Mouse (Mus musculus) CH12.LX (cell line): ENCODE measurements around the gene Gabarapl2. TPM values are rescaled to one million over a fixed set of nuclear protein-coding genes. Genes with fewer than 3 reads are reported as not detected.

Source experiments
- DNase-seq: peaks from one replicate; pipeline ENCODE4 v3.0.0-alpha.2; 2013; ENCODE audit errors: extremely low read depth
- H3K27ac ChIP-seq: 2 replicates; pipeline ENCODE4 v1.5.1; 2012; ENCODE audit warnings: low read depth, mild to moderate bottlenecking, control low read depth, moderate library complexity; ENCODE audit not compliant: insufficient read depth
- H3K27me3 ChIP-seq: replicated peaks from 2 replicates; pipeline ENCODE3; 2012; ENCODE audit warnings: inconsistent platforms
- H3K36me3 ChIP-seq, 2 experiments: replicated peaks in 1 of 2; 2 replicates each; pipeline versions ENCODE3 to v1.6.1; 2012; ENCODE audit warnings: inconsistent platforms in 1 of 2, low read length in 1 of 2, mild to moderate bottlenecking in 1 of 2, mixed read lengths in 1 of 2, moderate library complexity in 1 of 2; ENCODE audit not compliant: control insufficient read depth in 1 of 2, insufficient read depth in 1 of 2
- H3K4me1 ChIP-seq, 2 experiments: 2 replicates each; pipeline ENCODE4 v1.6.1; 2012; ENCODE audit warnings: inconsistent platforms in 1 of 2, moderate library complexity in 1 of 2; ENCODE audit not compliant: insufficient read depth in 2 of 2, control insufficient read depth in 1 of 2
- H3K4me2 ChIP-seq: 2 replicates; pipeline ENCODE4 v1.6.1; 2012; ENCODE audit warnings: low read depth, mild to moderate bottlenecking, control low read depth; ENCODE audit not compliant: poor library complexity, insufficient read depth, severe bottlenecking
- H3K4me3 ChIP-seq, 3 experiments: fragments of 150-350 bp in 1 of 3; sonication (generic) in 1 of 3; replicated peaks in 1 of 3; 2 replicates each; pipeline versions ENCODE3 to v1.5.1; 2011 to 2012; ENCODE audit warnings: low read depth in 2 of 3, low read length in 2 of 3, mild to moderate bottlenecking in 2 of 3, moderate library complexity in 2 of 3, control low read depth in 1 of 3, improper control_type of control experiment in 1 of 3, inconsistent platforms in 1 of 3, mixed read lengths in 1 of 3; ENCODE audit not compliant: poor library complexity in 1 of 3
- H3K79me2 ChIP-seq: replicated peaks from 2 replicates; pipeline ENCODE4 v1.6.1; 2012; ENCODE audit warnings: mild to moderate bottlenecking, moderate library complexity; ENCODE audit not compliant: control insufficient read depth, poor library complexity, insufficient read depth, severe bottlenecking; ENCODE audit errors: extremely low read depth
- H3K9ac ChIP-seq: 2 replicates; pipeline ENCODE4 v1.6.1; 2012; ENCODE audit warnings: low read depth, mild to moderate bottlenecking, control low read depth, moderate library complexity; ENCODE audit not compliant: insufficient read depth
- H3K9me3 ChIP-seq: replicated peaks from 2 replicates; pipeline ENCODE3; 2012; ENCODE audit warnings: low read length, inconsistent platforms, mixed read lengths
- CTCF ChIP-seq, 2 experiments: IDR thresholded peaks in 1 of 2; conservative IDR thresholded peaks in 1 of 2; 2 replicates each; pipeline ENCODE4 v1.5.1; 2011 to 2012; ENCODE audit warnings: low read depth in 2 of 2, low read length in 2 of 2, improper control_type of control experiment in 1 of 2, inconsistent platforms in 1 of 2, mild to moderate bottlenecking in 1 of 2, moderate library complexity in 1 of 2
- E2F4 ChIP-seq: IDR thresholded peaks from 2 replicates; pipeline ENCODE4 v1.6.1; 2011; ENCODE audit warnings: low read depth, low read length, improper control_type of control experiment; ENCODE audit not compliant: insufficient replicate concordance
- ETS1 ChIP-seq: conservative IDR thresholded peaks from 2 replicates; pipeline ENCODE4 v1.6.1; 2012; ENCODE audit warnings: low read depth, mild to moderate bottlenecking, inconsistent platforms, low read length, improper control_type of control experiment, moderate library complexity
- HCFC1 ChIP-seq: IDR thresholded peaks from 2 replicates; pipeline ENCODE4 v1.6.1; 2012; ENCODE audit warnings: low read depth, mild to moderate bottlenecking, inconsistent platforms, low read length, improper control_type of control experiment
- IRF4 ChIP-seq: IDR thresholded peaks from 2 replicates; pipeline ENCODE4 v1.6.1; 2014; ENCODE audit warnings: low read depth, mild to moderate bottlenecking, inconsistent platforms, low read length, improper control_type of control experiment
- JUN ChIP-seq: IDR thresholded peaks from 2 replicates; pipeline ENCODE4 v1.6.1; 2011; ENCODE audit warnings: low read depth, mild to moderate bottlenecking, low read length, improper control_type of control experiment, moderate library complexity; ENCODE audit not compliant: insufficient read depth
- MAFK ChIP-seq: IDR thresholded peaks from 2 replicates; pipeline ENCODE4 v1.6.1; 2011; ENCODE audit warnings: low read length, improper control_type of control experiment; ENCODE audit not compliant: insufficient replicate concordance
- MAZ ChIP-seq: IDR thresholded peaks from 2 replicates; pipeline ENCODE4 v1.6.1; 2012; ENCODE audit warnings: low read depth, mild to moderate bottlenecking, inconsistent platforms, low read length, improper control_type of control experiment, moderate library complexity
- NELFE ChIP-seq: IDR thresholded peaks from 2 replicates; pipeline ENCODE4 v1.6.1; 2011; ENCODE audit warnings: low read depth, low read length, improper control_type of control experiment
- PAX5 ChIP-seq: IDR thresholded peaks from 2 replicates; pipeline ENCODE4 v1.6.1; 2012; ENCODE audit warnings: low read length, inconsistent platforms, mixed read lengths
- POLR2A ChIP-seq: IDR thresholded peaks from 2 replicates; pipeline ENCODE4 v1.6.1; 2011; ENCODE audit warnings: low read depth, mild to moderate bottlenecking, improper control_type of control experiment, low read length
- POLR2AphosphoS2 ChIP-seq: IDR thresholded peaks from 2 replicates; pipeline ENCODE4 v1.6.1; 2011; ENCODE audit warnings: low read depth, low read length, improper control_type of control experiment
- RAD21 ChIP-seq: IDR thresholded peaks from 2 replicates; pipeline ENCODE4 v1.6.1; 2011; ENCODE audit warnings: low read depth, mild to moderate bottlenecking, low read length, improper control_type of control experiment, moderate library complexity
- RCOR1 ChIP-seq: conservative IDR thresholded peaks from 2 replicates; pipeline ENCODE4 v1.6.1; 2012; ENCODE audit warnings: low read depth, mild to moderate bottlenecking, inconsistent platforms, low read length, improper control_type of control experiment
- SMC3 ChIP-seq: IDR thresholded peaks from 2 replicates; pipeline ENCODE4 v1.6.1; 2011; ENCODE audit warnings: low read depth, low read length, improper control_type of control experiment
- TBP ChIP-seq: conservative IDR thresholded peaks from 2 replicates; pipeline ENCODE4 v1.6.1; 2011; ENCODE audit warnings: low read depth, low read length, improper control_type of control experiment
- UBTF ChIP-seq: IDR thresholded peaks from 2 replicates; pipeline ENCODE4 v1.6.1; 2012; ENCODE audit warnings: low read depth, mild to moderate bottlenecking, inconsistent platforms, low read length, improper control_type of control experiment, moderate library complexity
- USF1 ChIP-seq: IDR thresholded peaks from 2 replicates; pipeline ENCODE4 v1.6.1; 2014; ENCODE audit warnings: low read depth, mild to moderate bottlenecking, inconsistent platforms, low read length, improper control_type of control experiment
- ZKSCAN1 ChIP-seq: IDR thresholded peaks from 2 replicates; pipeline ENCODE4 v1.6.1; 2012; ENCODE audit warnings: low read depth, inconsistent platforms, low read length, improper control_type of control experiment, borderline replicate concordance
- ZMIZ1 ChIP-seq: IDR thresholded peaks from 2 replicates; pipeline ENCODE4 v1.6.1; 2012; ENCODE audit warnings: low read depth, mild to moderate bottlenecking, inconsistent platforms, low read length, improper control_type of control experiment
- dilution Hi-C: fragments of 300-500 bp; cut with MboI; formaldehyde crosslinking; loops from 2 replicates; pipeline ENCODE4 v1.14.3; 2020; ENCODE audit warnings: low sequenced_read_pairs; ENCODE audit not compliant: extremely low pct_unique_long_range_greater_than_20kb, extremely low pct_ligation_motif_present
- in situ Hi-C: fragments of 300-500 bp; cut with MboI; formaldehyde crosslinking; loops from 3 replicates; pipeline ENCODE4 v1.14.3; 2019; ENCODE audit warnings: low sequenced_read_pairs, low pct_ligation_motif_present, low pct_unique_long_range_greater_than_20kb, mixed read lengths
- polyA plus RNA-seq: library from polyadenylated mRNA; unstranded; fragments of >175 nt; gene quantifications from 2 replicates; pipeline ENCODE4 v1.2.1, GENCODE M21; 2012; ENCODE audit warnings: low read depth; ENCODE audit not compliant: insufficient read length
- total RNA-seq, 2 experiments: library from RNA; depleted of rRNA; stranded (reverse); fragments of 300-350 nt in 1 of 2; fragments of >200 nt in 1 of 2; gene quantifications; 2 replicates each; pipeline ENCODE4 v1.2.3; 2012 to 2014

Gabarapl2 gene
- total and polyA plus RNA-seq, 3 experiments: 29.8 to 61.0 (median 42.1) TPM

GRCm38 (mm10) chr8:111960591-111961321 lies 20.3 kb downstream of the Gabarapl2 start:
- no peak for DNase-seq
- dilution Hi-C loops: no loop called here
- H3K27ac ChIP-seq: no peak overlapping the region

GRCm38 (mm10) chr8:111961330-111961729 lies 20.8 kb downstream of the Gabarapl2 start:
- in situ Hi-C loops (no loop called here), dilution Hi-C loops (no loop called here)
- H3K9ac ChIP-seq: no peak overlapping the region
- no peaks in the 10 kb centered on the region for H3K27me3 ChIP-seq
- no peak overlapping the region for H3K4me3 ChIP-seq
- H3K4me1 ChIP-seq: peaks cover 3 to 19% of the 10 kb centered on the region in 2 experiments; a peak in 2 of 4 replicates
- peaks cover 21 to 68% of the 10 kb centered on the region in 2 experiments for H3K36me3 ChIP-seq
- TF ChIP-seq SMC3 (no peak), RCOR1 (no peak), TBP (no peak), JUN (no peak), POLR2AphosphoS2 (no peak), ZMIZ1 (no peak), HCFC1 (no peak), POLR2A (no peak), ETS1 (no peak), UBTF (no peak), PAX5 (no peak), CTCF (conservative IDR thresholded peaks at IDR 0.05 in 1 of 2, IDR thresholded peaks at IDR 0.05 in 1 of 2; ENCODE audit: low read depth in 2 of 2, low read length in 2 of 2) (no peak), NELFE (no peak), IRF4 (no peak), MAFK (no peak), MAZ (no peak), E2F4 (no peak), USF1 (no peak)
- no peak overlapping the region for H3K4me2 ChIP-seq
- no peaks in the 10 kb centered on the region; the same call in 1 of the 2 replicates for H3K79me2 ChIP-seq
- no peak for DNase-seq
- no peaks in the 10 kb centered on the region for H3K9me3 ChIP-seq
- no peak overlapping the region for H3K27ac ChIP-seq

More at GRCm38 (mm10) chr8:111960591-111961321, 20.3 kb downstream of the Gabarapl2 start:
- Histone ChIP-seq H3K4me2 (no peak overlapping the region), H3K4me1 (peaks cover 3 to 23% of the 10 kb centered on the region in 2 experiments; a peak in 2 of 4 replicates), H3K79me2 (no peaks in the 10 kb centered on the region; the same call in 1 of the 2 replicates), H3K36me3 (peaks cover 24 to 66% of the 10 kb centered on the region in 2 experiments), H3K27me3 (no peaks in the 10 kb centered on the region), H3K9ac (no peak overlapping the region), H3K4me3 (no peak overlapping the region), H3K9me3 (no peaks in the 10 kb centered on the region)
- TF ChIP-seq POLR2AphosphoS2 (no peak), ZKSCAN1 (no peak), RAD21 (no peak), MAFK (no peak), RCOR1 (no peak)
- in situ Hi-C loops: no loop called here
